Mouse (Mus musculus) stomach, postnatal 0 days (tissue): ENCODE measurements at regions not wholly inside any gene's neighbourhood (a gene's known extent, or its start where the extent isn't known, plus 50 kb on each side); places are given as distances from the start of the nearest gene placed in this dataset.

Experiments used
- ATAC-seq: fragments of 200-750 bp; cut with Nextera tagmentation; 2 replicates; pipeline ENCODE4 v1.8.0; 2017; ENCODE audit not compliant: low FRiP score, low TSS enrichment
- DNase-seq: peaks from one replicate; pipeline ENCODE4 v3.0.0-alpha.2; 2016; ENCODE audit warnings: low spot score
- H3K27ac ChIP-seq: fragments of 300-500 bp; sonication (generic); replicated peaks from 2 replicates; pipeline ENCODE4 v1.5.1; 2014; ENCODE audit warnings: mild to moderate bottlenecking, control low read depth
- H3K27me3 ChIP-seq: fragments of 300-500 bp; sonication (generic); 2 replicates; pipeline ENCODE4 v1.6.1; 2014; ENCODE audit warnings: low read length; ENCODE audit not compliant: control insufficient read depth, insufficient read depth
- H3K36me3 ChIP-seq: fragments of 300-500 bp; sonication (generic); 2 replicates; pipeline ENCODE4 v1.6.1; 2014; ENCODE audit warnings: low read length, mixed read lengths; ENCODE audit not compliant: control insufficient read depth, insufficient read depth
- H3K4me1 ChIP-seq: fragments of 300-500 bp; sonication (generic); replicated peaks from 2 replicates; pipeline ENCODE4 v1.6.1; 2014; ENCODE audit warnings: antibody characterized with exemption; ENCODE audit not compliant: control insufficient read depth, insufficient read depth
- H3K4me2 ChIP-seq: fragments of 300-500 bp; sonication (generic); replicated peaks from 2 replicates; pipeline ENCODE4 v1.6.1; 2014; ENCODE audit warnings: low read depth, mild to moderate bottlenecking, control low read depth, moderate library complexity
- H3K4me3 ChIP-seq: fragments of 300-500 bp; sonication (generic); 2 replicates; pipeline ENCODE4 v1.5.1; 2014; ENCODE audit warnings: low read depth, low read length, control low read depth
- H3K9ac ChIP-seq: fragments of 300-500 bp; sonication (generic); 2 replicates; pipeline ENCODE4 v1.6.1; 2014; ENCODE audit warnings: mild to moderate bottlenecking, low read length, control low read depth, mixed read lengths
- H3K9me3 ChIP-seq: fragments of 300-500 bp; sonication (generic); 2 replicates; pipeline ENCODE4 v1.6.1; 2016; ENCODE audit warnings: low read length; ENCODE audit not compliant: control insufficient read depth
- CTCF ChIP-seq: IDR thresholded peaks from 2 replicates; pipeline ENCODE4 v1.5.1; 2016; ENCODE audit warnings: antibody characterized with exemption, low read depth, mild to moderate bottlenecking, moderate library complexity
- EP300 ChIP-seq: optimal IDR thresholded peaks from 2 replicates; pipeline ENCODE3; 2016; ENCODE audit warnings: antibody characterized with exemption
- WGBS: fragments of 180-500 bp; shearing (Covaris S2); extraction: QIAGEN DNeasy Blood & Tissue Kit; methylation state at CpG from one replicate; pipeline ENCODE4 v1.1.7; 2014; 5-methylcytosine and 5-hydroxymethylcytosine counted together

DNA sequence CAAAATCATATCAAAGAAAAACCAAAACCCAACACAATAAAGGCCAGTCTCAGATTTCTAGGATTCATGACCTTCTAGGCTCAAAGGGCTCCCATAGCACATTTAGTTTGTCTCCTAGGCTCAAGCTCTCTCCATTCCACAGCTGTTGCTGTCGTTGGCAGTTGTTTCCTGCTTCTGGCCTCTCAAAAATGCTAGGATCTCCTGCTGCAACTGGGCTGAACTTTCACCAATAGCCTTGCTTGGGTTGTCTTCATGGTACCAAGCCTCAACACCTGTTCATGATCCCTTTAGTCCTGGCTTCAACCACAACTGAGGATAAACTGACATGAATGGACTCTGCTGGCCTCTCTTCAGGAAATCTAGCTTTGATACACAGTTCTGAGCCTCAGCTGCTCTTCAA lies 115.9 kb upstream of the Ssbp2 start:
- H3K27me3 ChIP-seq, result no peaks in the 10 kb centered on the region
- 43% methylated on average over 1 of the region's 1 CpGs for WGBS
- no peak overlapping the region for H3K27ac ChIP-seq

DNA sequence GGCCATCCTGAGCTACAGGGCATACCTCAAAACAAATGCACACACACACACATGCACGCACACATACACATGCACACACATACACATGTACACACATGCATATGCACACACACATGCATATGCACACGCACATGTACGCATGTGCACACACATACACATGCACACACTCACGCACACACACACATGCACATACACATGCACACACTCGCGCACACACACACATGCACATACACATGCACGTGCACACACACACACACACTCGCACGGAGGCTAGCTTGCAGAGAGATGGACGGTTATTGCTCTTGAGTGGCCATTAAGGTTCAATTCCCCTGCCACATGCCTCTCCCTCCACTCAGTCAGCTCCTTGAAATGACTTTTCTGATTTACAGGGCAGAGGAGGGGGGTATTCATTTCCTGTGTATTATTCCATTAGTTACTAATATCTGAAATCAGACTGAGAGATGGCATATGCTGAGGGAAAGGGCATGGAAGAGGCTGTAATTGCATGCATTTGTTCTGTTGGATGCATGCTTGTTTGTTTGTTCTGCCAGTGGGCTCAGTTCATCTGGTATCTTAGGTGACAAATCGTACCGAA lies 111.5 kb upstream of the Ssbp2 start:
- 89% methylated on average over 12 of the region's 12 CpGs for WGBS
- Histone ChIP-seq H3K4me3 (no peak overlapping the region), H3K9ac (no peak overlapping the region), H3K27me3 (no peaks in the 10 kb centered on the region), H3K36me3 (no peaks in the 10 kb centered on the region), H3K4me2 (no peak overlapping the region), H3K27ac (no peak overlapping the region), H3K4me1 (no peaks in the 10 kb centered on the region), H3K9me3 (no peaks in the 10 kb centered on the region)
- ATAC-seq (no peak), DNase-seq (no peak)
- TF ChIP-seq EP300 (no peak), CTCF (no peak)

More for the DNA sequence above, 115.9 kb upstream of the Ssbp2 start:
- TF ChIP-seq CTCF (no peak), EP300 (no peak)
- H3K4me3 ChIP-seq, result no peak overlapping the region
- no peak overlapping the region for H3K9ac ChIP-seq
- H3K4me1 ChIP-seq, result no peaks in the 10 kb centered on the region
- H3K9me3 ChIP-seq, result no peaks in the 10 kb centered on the region
- ATAC-seq (no peak), DNase-seq (no peak)
- no peaks in the 10 kb centered on the region for H3K36me3 ChIP-seq
- no peak overlapping the region for H3K4me2 ChIP-seq

DNA sequence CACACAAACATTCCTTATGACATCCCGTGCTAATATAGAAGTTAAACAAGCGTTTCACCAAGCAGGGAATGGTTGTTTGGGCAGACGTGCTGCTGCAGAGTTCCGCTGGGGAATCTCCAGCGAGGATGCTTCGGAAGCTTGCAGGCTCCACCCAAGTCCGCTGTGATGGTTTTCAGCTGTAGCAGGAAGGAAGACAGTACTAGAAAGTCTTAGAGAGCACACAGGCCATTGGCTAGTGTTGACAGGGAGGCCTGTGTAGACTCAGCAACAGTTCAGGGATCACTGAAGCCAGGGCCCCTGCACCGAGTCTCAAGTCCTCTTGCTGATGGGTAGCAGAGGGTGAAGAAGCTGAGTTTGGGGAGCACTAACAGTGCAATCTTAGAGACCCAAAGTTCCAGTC lies 107.8 kb upstream of the Ssbp2 start:
- Histone ChIP-seq H3K9me3 (no peaks in the 10 kb centered on the region), H3K4me1 (no peaks in the 10 kb centered on the region), H3K4me3 (no peak overlapping the region), H3K36me3 (no peaks in the 10 kb centered on the region), H3K27me3 (no peaks in the 10 kb centered on the region), H3K4me2 (no peak overlapping the region), H3K27ac (no peak overlapping the region), H3K9ac (no peak overlapping the region)
- no peak for DNase-seq
- TF ChIP-seq CTCF (no peak), EP300 (no peak)
- 0 out of 2 replicates have a peak, but pooled peaks have one; percentile 40 for ATAC-seq
- WGBS, result 54% methylated on average over 8 of the region's 8 CpGs

DNA sequence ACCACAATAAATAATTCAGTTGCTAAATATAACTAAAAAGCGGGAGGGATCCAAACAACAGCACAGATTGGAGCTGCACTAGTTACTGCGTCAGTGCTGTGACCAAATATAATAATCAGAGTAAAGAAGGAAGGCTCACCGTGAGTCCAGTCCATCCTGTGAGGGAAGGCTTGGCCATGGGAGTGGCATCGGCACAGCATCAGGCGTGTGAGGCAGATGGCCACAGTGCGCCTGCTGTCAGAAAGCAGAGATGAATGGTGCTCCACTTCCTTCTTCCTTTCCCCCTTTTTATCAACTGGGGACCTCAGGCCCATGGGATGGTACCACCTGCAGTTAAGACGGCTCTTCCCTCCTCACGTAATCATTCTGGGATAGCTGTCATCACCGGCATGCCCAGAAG lies 103.6 kb upstream of the Ssbp2 start:
- no peak overlapping the region for H3K27ac ChIP-seq
- no peaks in the 10 kb centered on the region for H3K4me1 ChIP-seq
- no peak overlapping the region for H3K4me2 ChIP-seq
- DNase-seq, result no peak
- 86% methylated on average over 9 of the region's 9 CpGs for WGBS
- no peaks in the 10 kb centered on the region for H3K36me3 ChIP-seq
- TF ChIP-seq EP300, result no peak
- TF ChIP-seq CTCF, result no peak
- H3K27me3 ChIP-seq, result no peaks in the 10 kb centered on the region
- no peak for ATAC-seq
- H3K4me3 ChIP-seq, result no peak overlapping the region
- no peak overlapping the region for H3K9ac ChIP-seq
- H3K9me3 ChIP-seq, result no peaks in the 10 kb centered on the region

DNA sequence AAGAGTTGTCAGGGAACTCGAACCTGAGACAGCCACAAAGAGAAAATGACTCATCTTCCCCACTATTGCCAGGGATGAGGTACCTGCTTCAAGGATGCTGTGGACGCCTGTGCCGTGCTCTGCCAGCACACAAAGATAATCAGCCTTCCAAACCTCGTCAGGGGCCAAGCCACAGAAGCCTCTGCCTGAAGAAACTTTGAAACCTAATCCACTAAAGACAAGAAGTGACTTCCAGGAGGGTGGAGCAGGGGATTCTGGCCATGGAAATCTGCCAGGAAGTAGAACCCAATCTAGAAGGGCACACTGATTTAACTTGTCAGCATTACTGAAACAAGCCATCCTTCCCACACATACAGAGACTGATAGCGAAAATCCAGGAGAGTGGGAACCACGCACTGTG lies 100.0 kb upstream of the Ssbp2 start:
- 68% methylated on average over 6 of the region's 6 CpGs for WGBS
- no peak overlapping the region for H3K4me3 ChIP-seq
- no peaks in the 10 kb centered on the region for H3K9me3 ChIP-seq
- no peak overlapping the region for H3K4me2 ChIP-seq
- TF ChIP-seq CTCF (no peak), EP300 (no peak)
- H3K4me1 ChIP-seq, result no peaks in the 10 kb centered on the region; the same call in 1 of the 2 replicates
- no peaks in the 10 kb centered on the region for H3K36me3 ChIP-seq
- no peaks in the 10 kb centered on the region for H3K27me3 ChIP-seq
- no peak overlapping the region for H3K9ac ChIP-seq
- no peak for ATAC-seq
- DNase-seq, result no peak
- H3K27ac ChIP-seq, result no peak overlapping the region

DNA sequence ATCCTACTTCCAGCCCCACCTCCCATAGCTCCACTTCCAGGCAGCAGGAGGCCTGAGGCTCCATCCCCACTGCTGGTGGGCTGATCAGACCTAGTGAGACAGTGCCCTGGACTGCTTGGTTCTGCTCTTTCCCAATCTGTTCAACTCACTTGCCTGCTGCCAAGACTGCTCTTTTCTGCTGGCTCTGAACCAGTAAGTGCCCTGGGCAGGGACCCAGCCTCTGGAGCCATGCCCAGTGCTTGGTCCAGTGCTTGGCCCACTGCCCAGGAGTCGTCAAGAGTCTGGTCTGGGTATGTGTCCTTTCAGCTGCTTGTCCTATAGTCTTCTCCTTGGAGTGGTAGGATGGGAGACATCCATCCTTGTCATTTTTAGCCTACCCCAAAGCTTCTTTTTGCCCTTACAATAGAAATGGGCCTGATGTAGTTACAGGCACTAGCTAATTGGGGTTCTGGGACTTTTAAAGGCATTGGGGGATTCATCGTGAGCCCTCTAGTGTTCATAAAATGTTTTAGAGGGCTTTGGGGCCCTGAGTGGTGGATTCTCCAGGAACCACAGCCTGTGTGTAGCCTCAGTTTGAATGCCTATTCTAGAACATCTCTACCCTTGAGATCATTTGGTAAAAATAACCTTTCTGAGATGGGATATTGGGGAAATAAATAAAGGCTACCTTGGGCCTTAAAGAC lies 94.7 kb upstream of the Ssbp2 start:
- H3K9me3 ChIP-seq, result no peaks in the 10 kb centered on the region
- no peak overlapping the region for H3K4me2 ChIP-seq
- ATAC-seq, result peak; percentile 51; the same call in 1 of the 2 replicates
- H3K9ac ChIP-seq, result no peak overlapping the region
- no peak overlapping the region for H3K4me3 ChIP-seq
- no peaks in the 10 kb centered on the region for H3K27me3 ChIP-seq
- H3K27ac ChIP-seq, result no peak overlapping the region
- no peaks in the 10 kb centered on the region for H3K36me3 ChIP-seq
- no peaks in the 10 kb centered on the region; the same call in 1 of the 2 replicates for H3K4me1 ChIP-seq
- TF ChIP-seq EP300 (no peak), CTCF (peak; percentile 47)
- peak; percentile 66 for DNase-seq
- 44% methylated on average over 2 of the region's 2 CpGs for WGBS
